ENCODE assay signal across 15 mouse cellular contexts in genomic region chr2:124234636-124235221, GRCm38 (mm10).
A peak's percentile ranks its signal among the peaks of the same experiment; 100 is the strongest.
DNase-seq lines count a peak whose midpoint lies in the region; ATAC-seq and TF ChIP-seq lines count a peak whose summit lies in the region.
"Had no signal": no experiment of that assay in that cellular context is flagged by ENCODE, and none has a peak within 500 bp of the region (broad histone marks: within the 10 kb centered on the region; RNA-seq: fewer than 3 reads in every experiment).

No protein-coding gene starts in this region.

- H3K4me3 ChIP-seq in neural tube, embryonic 12.5 days: no peak overlapping the region
- H3K4me3 ChIP-seq in forebrain, postnatal 0 days (ENCODE audit: low read depth, low read length): no peak overlapping the region
- H3K4me3 ChIP-seq in neural tube, embryonic 14.5 days (ENCODE audit: low read depth, low read length): no peak overlapping the region
- H3K4me3 ChIP-seq: embryonic facial prominence, embryonic 12.5 days; limb, embryonic 13.5 days; megakaryocyte, embryonic 14.5 days; stomach, embryonic 15.5 days had no signal

- H3K9ac ChIP-seq in neural tube, embryonic 12.5 days: no peak overlapping the region
- H3K9ac ChIP-seq in forebrain, postnatal 0 days: no peak overlapping the region
- no peak overlapping the region for H3K9ac ChIP-seq in neural tube, embryonic 14.5 days (replicated peaks; ENCODE audit: low read depth, low read length)
- H3K9ac ChIP-seq: embryonic facial prominence, embryonic 12.5 days; limb, embryonic 13.5 days; stomach, embryonic 15.5 days had no signal

- WGBS in neural tube, embryonic 12.5 days: 75% methylated on average over 9 of the region's 9 CpGs
- WGBS in forebrain, postnatal 0 days: 63% methylated on average over 9 of the region's 9 CpGs
- WGBS in neural tube, embryonic 14.5 days: 67% methylated on average over 9 of the region's 9 CpGs

- no peak for DNase-seq in neural tube, embryonic 10.5 days (ENCODE audit: extremely low spot score, low spot score)
- DNase-seq in forebrain, postnatal 0 days: no peak
- peak; percentile 44 for DNase-seq in lung, postnatal 14 days
- no peak for DNase-seq in gastrocnemius, adult 18-20 months (ENCODE audit: low spot score)
- DNase-seq in kidney, postnatal 14 days: no peak
- DNase-seq in spleen, adult 12 weeks (ENCODE audit: low spot score): no peak
- DNase-seq: cerebellum, adult 8-10 months; heart, adult 18-20 months; kidney, adult 9 months had no signal

- peaks cover 9% of the 10 kb centered on the region; the same call in 1 of the 2 replicates for H3K4me1 ChIP-seq in neural tube, embryonic 12.5 days
- H3K4me1 ChIP-seq in forebrain, postnatal 0 days (ENCODE audit: insufficient read depth): no peaks in the 10 kb centered on the region
- 0 out of 2 replicates have a peak, but pooled peaks cover 11% of the 10 kb centered on the region for H3K4me1 ChIP-seq in neural tube, embryonic 14.5 days (ENCODE audit: control insufficient read depth, insufficient read depth, low read length)
- H3K4me1 ChIP-seq: embryonic facial prominence, embryonic 12.5 days; megakaryocyte, embryonic 14.5 days; stomach, embryonic 15.5 days had no signal

- H3K27me3 ChIP-seq in neural tube, embryonic 12.5 days (replicated peaks): no peaks in the 10 kb centered on the region
- no peaks in the 10 kb centered on the region for H3K27me3 ChIP-seq in forebrain, postnatal 0 days (ENCODE audit: insufficient read depth, low read length)
- no peaks in the 10 kb centered on the region for H3K27me3 ChIP-seq in neural tube, embryonic 14.5 days (ENCODE audit: control insufficient read depth, insufficient read depth, low read length)
- H3K27me3 ChIP-seq: embryonic facial prominence, embryonic 12.5 days; limb, embryonic 13.5 days; megakaryocyte, embryonic 14.5 days; stomach, embryonic 15.5 days had no signal

- peak; percentile 68; the same call in 1 of the 2 replicates for ATAC-seq in neural tube, embryonic 12.5 days (ENCODE audit: low FRiP score, low read depth)
- ATAC-seq in forebrain, postnatal 0 days: peak; percentile 54; the same call in 1 of the 2 replicates
- ATAC-seq in neural tube, embryonic 14.5 days (ENCODE audit: low read depth): 0 out of 2 replicates have a peak, but pooled peaks have one; percentile 38

- H3K4me2 ChIP-seq in neural tube, embryonic 12.5 days (replicated peaks): no peak overlapping the region
- no peak overlapping the region for H3K4me2 ChIP-seq in forebrain, postnatal 0 days (ENCODE audit: low read depth)
- H3K4me2 ChIP-seq in neural tube, embryonic 14.5 days (ENCODE audit: low read depth, low read length): no peak overlapping the region
- H3K4me2 ChIP-seq: embryonic facial prominence, embryonic 12.5 days; limb, embryonic 13.5 days; stomach, embryonic 15.5 days had no signal

- no peaks in the 10 kb centered on the region for H3K36me3 ChIP-seq in neural tube, embryonic 12.5 days
- no peaks in the 10 kb centered on the region for H3K36me3 ChIP-seq in forebrain, postnatal 0 days (ENCODE audit: insufficient read depth)
- H3K36me3 ChIP-seq in neural tube, embryonic 14.5 days (ENCODE audit: control insufficient read depth, insufficient read depth, low read length): no peaks in the 10 kb centered on the region
- H3K36me3 ChIP-seq: embryonic facial prominence, embryonic 12.5 days; limb, embryonic 13.5 days; stomach, embryonic 15.5 days had no signal

- no peak overlapping the region for H3K27ac ChIP-seq in neural tube, embryonic 12.5 days
- H3K27ac ChIP-seq in forebrain, postnatal 0 days (ENCODE audit: low read depth, low read length): peak overlapping the region; percentile 37; the same call in 1 of the 2 replicates
- peak overlapping the region; percentile 10; the same call in 1 of the 2 replicates for H3K27ac ChIP-seq in neural tube, embryonic 14.5 days (ENCODE audit: low read depth, low read length)
- H3K27ac ChIP-seq: embryonic facial prominence, embryonic 12.5 days; limb, embryonic 13.5 days; stomach, embryonic 15.5 days had no signal

- no peak for TF ChIP-seq CTCF in forebrain, postnatal 0 days (IDR thresholded peaks at IDR 0.05; ENCODE audit: low read depth)

- H3K9me3 ChIP-seq in neural tube, embryonic 12.5 days: no peaks in the 10 kb centered on the region
- no peaks in the 10 kb centered on the region for H3K9me3 ChIP-seq in forebrain, postnatal 0 days (ENCODE audit: low read length)
- H3K9me3 ChIP-seq in neural tube, embryonic 14.5 days (ENCODE audit: control insufficient read depth, low read length): no peaks in the 10 kb centered on the region
- H3K9me3 ChIP-seq: embryonic facial prominence, embryonic 12.5 days; limb, embryonic 13.5 days; stomach, embryonic 15.5 days had no signal
